Mouse (Mus musculus) liver, embryonic 14.5 days (tissue): ENCODE data around the gene Ccl27a. TPM values are rescaled to one million over a fixed set of nuclear protein-coding genes. Genes with fewer than 3 reads are reported as not detected.
A peak's percentile ranks its signal among the peaks of the same experiment; 100 is the strongest.

Source experiments
- ATAC-seq: fragments of 200-750 bp; cut with Nextera tagmentation; 2 replicates; pipeline ENCODE4 v1.8.0; 2017; ENCODE audit warnings: moderate number of reproducible peaks, mild to moderate bottlenecking, moderate library complexity; ENCODE audit not compliant: insufficient read depth
- DNase-seq, 3 experiments: peaks; one replicate each; pipeline ENCODE4 v3.0.0-alpha.2; 2012 to 2013; ENCODE audit warnings: low read depth in 3 of 3, low spot score in 3 of 3
- H3K27ac ChIP-seq: fragments of 300-500 bp; sonication (generic); 2 replicates; pipeline ENCODE4 v1.5.1; 2014; ENCODE audit warnings: moderate library complexity, mild to moderate bottlenecking, control low read depth, inconsistent platforms
- H3K27me3 ChIP-seq: fragments of 300-500 bp; sonication (generic); 2 replicates; pipeline ENCODE4 v1.6.1; 2014; ENCODE audit warnings: mild to moderate bottlenecking, low read length, moderate library complexity; ENCODE audit not compliant: control insufficient read depth, insufficient read depth
- H3K36me3 ChIP-seq: fragments of 300-500 bp; sonication (generic); replicated peaks from 2 replicates; pipeline ENCODE4 v1.6.1; 2014; ENCODE audit warnings: low read depth; ENCODE audit not compliant: control insufficient read depth, insufficient read depth
- H3K4me1 ChIP-seq, 2 experiments: fragments of 200-500 bp in 1 of 2; fragments of 300-500 bp in 1 of 2; sonication (generic) in 1 of 2; replicated peaks; 2 replicates each; pipeline ENCODE4 v1.6.1; 2012 to 2014; ENCODE audit warnings: antibody characterized with exemption in 1 of 2, inconsistent platforms in 1 of 2, low read length in 1 of 2; ENCODE audit not compliant: control insufficient read depth in 2 of 2, insufficient read depth in 2 of 2
- H3K4me2 ChIP-seq: fragments of 300-500 bp; sonication (generic); 2 replicates; pipeline ENCODE4 v1.6.1; 2014; ENCODE audit warnings: low read depth, mild to moderate bottlenecking, control low read depth, moderate library complexity
- H3K4me3 ChIP-seq, 2 experiments: fragments of 200-500 bp in 1 of 2; fragments of 300-500 bp in 1 of 2; sonication (generic) in 1 of 2; 2 replicates each; pipeline ENCODE4 v1.5.1; 2012 to 2014; ENCODE audit warnings: low read depth in 2 of 2, low read length in 2 of 2, mild to moderate bottlenecking in 2 of 2, control low read depth in 1 of 2, inconsistent platforms in 1 of 2, moderate library complexity in 1 of 2; ENCODE audit not compliant: insufficient read depth in 1 of 2
- H3K9ac ChIP-seq: fragments of 300-500 bp; sonication (generic); replicated peaks from 2 replicates; pipeline ENCODE4 v1.6.1; 2014; ENCODE audit warnings: mild to moderate bottlenecking, control low read depth, moderate library complexity
- H3K9me3 ChIP-seq: fragments of 300-500 bp; sonication (generic); 2 replicates; pipeline ENCODE4 v1.6.1; 2016; ENCODE audit warnings: low read length, mixed read lengths; ENCODE audit not compliant: control insufficient read depth
- CTCF ChIP-seq: IDR thresholded peaks from 2 replicates; pipeline ENCODE4 v1.5.1; 2016; ENCODE audit warnings: antibody characterized with exemption, low read depth, control low read depth
- EP300 ChIP-seq: IDR thresholded peaks from 2 replicates; pipeline ENCODE4 v1.6.1; 2016; ENCODE audit warnings: antibody characterized with exemption, low read depth
- WGBS: fragments of 180-500 bp; shearing (Covaris S2); extraction: QIAGEN DNeasy Blood & Tissue Kit; methylation state at CpG from one replicate; pipeline ENCODE4 v1.1.7; 2014; ENCODE audit not compliant: insufficient replicate concordance; 5-methylcytosine and 5-hydroxymethylcytosine counted together
- polyA plus RNA-seq, 2 experiments: library from polyadenylated mRNA; depleted of rRNA in 1 of 2; stranded (reverse) in 1 of 2; unstranded in 1 of 2; fragments of >200 nt; fragmentation: Nextera tagmentation in 1 of 2; extraction: Ambion mirVana in 1 of 2; gene quantifications; 2 replicates each; pipeline versions ENCODE4 v1.2.1 to v1.2.3; 2012 to 2014

Ccl27a gene
- polyA plus RNA-seq, 2 experiments: 8.2 to 9.5 TPM

- Histone ChIP-seq H3K9me3 (no peaks in the 10 kb centered on the region), H3K4me1 (peaks cover 0 to 15% of the 10 kb centered on the region in 2 experiments; a peak in 3 of 4 replicates), H3K4me3 (no peak overlapping the region), H3K4me2 (no peak overlapping the region), H3K9ac (no peak overlapping the region), H3K27me3 (no peaks in the 10 kb centered on the region), H3K36me3 (no peaks in the 10 kb centered on the region; the same call in 1 of the 2 replicates), H3K27ac (no peak overlapping the region)
- DNase-seq: no peak
- WGBS: 84% methylated on average over 13 of the region's 13 CpGs
- no peak for ATAC-seq
- no peak for TF ChIP-seq CTCF
- TF ChIP-seq EP300: no peak
Observed at GRCm38 (mm10) chr4:41739260-41739659, 34.8 kb downstream of the Ccl27a start.

GRCm38 (mm10) chr4:41738256-41738603, 35.8 kb downstream of the Ccl27a start:
- peaks cover 0 to 15% of the 10 kb centered on the region in 2 experiments; a peak in 3 of 4 replicates for H3K4me1 ChIP-seq
- DNase-seq (no peak), ATAC-seq (no peak)
- H3K27ac ChIP-seq: no peak overlapping the region
- H3K27me3 ChIP-seq: peaks cover 3% of the 10 kb centered on the region
- no peaks in the 10 kb centered on the region for H3K9me3 ChIP-seq
- H3K4me3 ChIP-seq: no peak overlapping the region
- no peaks in the 10 kb centered on the region; the same call in 1 of the 2 replicates for H3K36me3 ChIP-seq
- 55% methylated on average over 1 of the region's 1 CpGs for WGBS
- H3K4me2 ChIP-seq: no peak overlapping the region
- no peak overlapping the region for H3K9ac ChIP-seq
- TF ChIP-seq CTCF: no peak
- no peak for TF ChIP-seq EP300

GRCm38 (mm10) chr4:41737602-41738255, 36.3 kb downstream of the Ccl27a start:
- TF ChIP-seq CTCF (peak; percentile 79), EP300 (no peak)
- 23% methylated on average over 8 of the region's 8 CpGs for WGBS
- ATAC-seq: no peak
- H3K27ac ChIP-seq: no peak overlapping the region
- H3K9me3 ChIP-seq: no peaks in the 10 kb centered on the region
- H3K9ac ChIP-seq: no peak overlapping the region
- H3K4me3 ChIP-seq: no peak overlapping the region
- H3K36me3 ChIP-seq: no peaks in the 10 kb centered on the region; the same call in 1 of the 2 replicates
- H3K4me2 ChIP-seq: no peak overlapping the region
- no peak for DNase-seq
- peaks cover 0 to 15% of the 10 kb centered on the region in 2 experiments; a peak in 3 of 4 replicates for H3K4me1 ChIP-seq
- peaks cover 7% of the 10 kb centered on the region for H3K27me3 ChIP-seq

- no peaks in the 10 kb centered on the region for H3K36me3 ChIP-seq
- H3K4me1 ChIP-seq: no peaks in the 10 kb centered on the region
- no peak within 1 kb of the TSS for H3K4me3 ChIP-seq
- H3K9me3 ChIP-seq: no peaks in the 10 kb centered on the region
- no peak within 1 kb of the TSS for H3K27ac ChIP-seq
- 2% methylated on average over 50 of the region's 50 CpGs for WGBS
- peak within 1 kb of the TSS; percentile 25; the same call in 1 of the 2 replicates for H3K4me2 ChIP-seq
- H3K9ac ChIP-seq: no peak within 1 kb of the TSS
- H3K27me3 ChIP-seq: peaks cover 61% of the 10 kb centered on the region
- TF ChIP-seq CTCF: no peak
- TF ChIP-seq EP300: no peak
- DNase-seq (no peak), ATAC-seq (no peak)
Observed at GRCm38 (mm10) chr4:41731052-41731765, 42.8 kb downstream of the Ccl27a start, which contains the start of gene Arid3c. Gene Arid3c, minus strand, starts transcription at chr4:41731142.
